Mouse (Mus musculus) spleen, adult 2 months (tissue): ENCODE measurements at regions not wholly inside any gene's neighbourhood (a gene's known extent, or its start where the extent isn't known, plus 50 kb on each side); places are given as distances from the start of the nearest gene placed in this dataset.

Experiments used
- CTCF ChIP-seq: fragments of 200-500 bp; IDR thresholded peaks from 2 replicates; pipeline ENCODE4 v1.5.1; 2011; ENCODE audit warnings: mild to moderate bottlenecking, inconsistent platforms; ENCODE audit not compliant: insufficient read depth, insufficient read length, insufficient replicate concordance; ENCODE audit errors: extremely low read depth
- POLR2A ChIP-seq: fragments of 200-500 bp; IDR thresholded peaks from 2 replicates; pipeline ENCODE4 v1.6.1; 2011; ENCODE audit warnings: low read depth, low read length, inconsistent platforms

- TF ChIP-seq CTCF, result no peak
- no peak for TF ChIP-seq POLR2A
These were observed 75.4 kb upstream of the Ppp2r3a start for GRCm38 (mm10) chr9:101326961-101327360.
